Mouse (Mus musculus): ENCODE results near the gene Tnrc18.

The Tnrc18 gene

GRCm38 (mm10) chr5:142778871-142779270, 38.6 kb downstream of the Tnrc18 start:
- no peak for DNase-seq (ENCODE audit: low read depth in 1 of 2, low spot score in 2 of 2)

DNA sequence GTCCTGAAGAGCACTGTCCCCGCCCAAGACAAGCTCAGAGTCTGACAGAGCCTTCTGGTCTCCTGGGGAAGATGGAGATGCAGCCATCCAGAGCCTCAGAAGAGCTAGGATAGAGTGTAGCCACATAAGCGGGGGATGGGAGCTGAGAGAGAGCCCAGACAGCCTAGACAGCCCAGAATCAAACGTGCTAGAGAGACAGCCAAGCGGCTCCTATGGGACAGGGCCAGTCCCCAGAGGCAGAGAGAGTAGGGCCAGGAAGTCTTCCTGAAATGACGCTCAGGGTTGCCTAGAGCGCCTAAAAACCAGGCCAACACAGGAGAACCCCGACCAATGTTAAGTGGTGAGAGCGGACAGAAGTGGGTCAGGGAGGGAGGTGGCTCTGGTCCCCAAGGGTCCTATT, 39.3 kb downstream of the Tnrc18 start:
- no peak for DNase-seq (ENCODE audit: low read depth in 1 of 2, low spot score in 2 of 2)

GRCm38 (mm10) chr5:142776080-142776479, 41.4 kb downstream of the Tnrc18 start:
- no peak for DNase-seq (ENCODE audit: low read depth in 1 of 2, low spot score in 2 of 2)

GRCm38 (mm10) chr5:142774771-142775170, 42.7 kb downstream of the Tnrc18 start:
- no peak for DNase-seq (ENCODE audit: low read depth in 1 of 2, low spot score in 2 of 2)

GRCm38 (mm10) chr5:142771964-142772363, 45.5 kb downstream of the Tnrc18 start:
- DNase-seq (ENCODE audit: low read depth in 1 of 2, low spot score in 2 of 2) = no peak

- no peak for DNase-seq (ENCODE audit: low read depth in 1 of 2, low spot score in 2 of 2)
These were observed 46.4 kb downstream of the Tnrc18 start for GRCm38 (mm10) chr5:142771034-142771433.

DNA sequence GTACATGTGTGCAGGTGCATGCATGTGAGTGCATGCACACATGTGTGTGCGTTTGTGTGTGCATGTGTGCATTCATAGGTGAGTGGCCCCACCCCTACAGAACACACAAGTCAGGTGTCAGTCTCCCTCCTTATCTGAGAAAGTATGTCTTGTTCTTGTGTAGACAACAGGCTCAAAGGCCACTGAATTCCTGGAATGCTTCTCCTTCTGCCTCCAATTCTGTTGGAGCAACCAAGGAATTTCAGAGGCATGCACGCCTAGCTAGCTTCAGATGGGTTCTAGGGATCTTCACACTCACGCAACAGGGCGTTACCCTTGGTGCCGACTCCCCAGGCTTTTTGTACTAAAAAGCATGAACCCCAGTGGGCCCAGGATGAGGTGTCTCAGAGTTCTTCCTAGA, 47.8 kb downstream of the Tnrc18 start:
- no peak for DNase-seq (ENCODE audit: low read depth in 1 of 2, low spot score in 2 of 2)

GRCm38 (mm10) chr5:142768352-142769267, 48.9 kb downstream of the Tnrc18 start:
- DNase-seq (ENCODE audit: low read depth in 1 of 2, low spot score in 2 of 2) = no peak

- DNase-seq (ENCODE audit: low read depth in 1 of 2, low spot score in 2 of 2) = peak; percentile 19 to 33
These were observed 49.5 kb downstream of the Tnrc18 start for GRCm38 (mm10) chr5:142767937-142768336.

- DNase-seq (ENCODE audit: low read depth in 1 of 2, low spot score in 2 of 2) = no peak
These were observed 50.8 kb downstream of the Tnrc18 start for GRCm38 (mm10) chr5:142766708-142767107.

- DNase-seq (ENCODE audit: low read depth in 1 of 2, low spot score in 2 of 2) = no peak
These were observed 52.6 kb downstream of the Tnrc18 start for GRCm38 (mm10) chr5:142764889-142765288.

- no peak for DNase-seq (ENCODE audit: low read depth in 1 of 2, low spot score in 2 of 2)
These were observed 53.2 kb downstream of the Tnrc18 start for GRCm38 (mm10) chr5:142764306-142764705.

DNA sequence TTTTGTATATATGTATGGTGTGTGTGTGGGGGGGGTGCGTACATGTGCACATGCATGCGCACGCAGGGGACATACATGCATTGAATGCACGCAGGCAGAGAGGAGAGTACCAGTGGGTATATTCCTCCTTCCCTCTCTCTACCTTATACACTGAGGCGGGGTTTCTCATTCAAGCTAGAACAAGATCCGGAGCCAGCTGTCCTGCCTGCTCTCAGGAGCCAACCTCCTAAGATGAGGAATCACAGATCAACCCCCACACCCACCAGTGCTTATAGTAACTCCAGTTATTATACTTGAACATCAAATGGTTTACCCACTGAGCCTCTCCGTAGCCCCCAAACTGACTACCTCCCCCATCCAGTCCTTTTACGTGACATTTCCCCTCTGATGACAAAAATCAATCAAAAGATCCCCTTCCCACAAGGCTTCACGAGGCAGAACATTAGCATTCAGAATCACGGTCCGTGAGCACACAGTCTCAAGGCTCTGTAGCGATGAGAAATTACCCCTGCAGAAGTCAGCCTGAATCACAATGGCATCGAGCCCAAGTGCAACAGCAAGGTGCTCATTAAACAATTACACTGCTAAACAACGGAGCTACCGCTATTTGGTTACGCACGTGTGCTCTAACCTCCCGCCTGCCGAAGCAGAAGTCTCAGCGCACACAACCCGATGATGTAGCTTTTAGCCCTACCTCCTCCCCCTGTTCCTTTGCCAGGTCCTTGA, 55.2 kb downstream of the Tnrc18 start:
- DNase-seq (ENCODE audit: low read depth in 1 of 2, low spot score in 2 of 2) = no peak

GRCm38 (mm10) chr5:142761326-142761983, 56.0 kb downstream of the Tnrc18 start:
- DNase-seq (ENCODE audit: low read depth in 1 of 2, low spot score in 2 of 2) = no peak

GRCm38 (mm10) chr5:142759786-142760185, 57.7 kb downstream of the Tnrc18 start:
- DNase-seq (ENCODE audit: low read depth in 1 of 2, low spot score in 2 of 2) = no peak

DNA sequence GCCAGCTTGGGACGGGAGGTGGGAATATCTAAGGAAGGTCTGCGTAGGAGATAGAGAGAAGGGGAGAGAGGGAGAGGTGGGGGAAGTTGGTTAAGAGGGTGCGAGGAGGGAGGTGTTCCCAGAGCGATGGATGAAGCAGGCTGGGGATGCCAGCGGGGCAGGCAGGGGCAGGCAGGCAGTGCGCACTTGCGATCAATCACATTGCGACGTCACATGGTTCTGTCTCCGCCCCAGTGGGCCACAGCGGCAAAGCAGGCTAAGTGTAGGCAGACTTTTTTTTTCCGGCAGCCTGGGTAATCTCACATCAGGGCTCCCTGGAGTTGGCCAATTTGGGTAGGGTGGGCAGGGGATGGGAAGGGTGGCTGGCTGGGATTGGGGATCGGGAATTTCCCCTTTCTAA, 65.2 kb downstream of the Tnrc18 start:
- DNase-seq (ENCODE audit: low read depth in 1 of 2, low spot score in 2 of 2) = no peak

GRCm38 (mm10) chr5:142750173-142750572, 67.3 kb downstream of the Tnrc18 start:
- DNase-seq (ENCODE audit: low read depth in 1 of 2, low spot score in 2 of 2) = no peak

DNA sequence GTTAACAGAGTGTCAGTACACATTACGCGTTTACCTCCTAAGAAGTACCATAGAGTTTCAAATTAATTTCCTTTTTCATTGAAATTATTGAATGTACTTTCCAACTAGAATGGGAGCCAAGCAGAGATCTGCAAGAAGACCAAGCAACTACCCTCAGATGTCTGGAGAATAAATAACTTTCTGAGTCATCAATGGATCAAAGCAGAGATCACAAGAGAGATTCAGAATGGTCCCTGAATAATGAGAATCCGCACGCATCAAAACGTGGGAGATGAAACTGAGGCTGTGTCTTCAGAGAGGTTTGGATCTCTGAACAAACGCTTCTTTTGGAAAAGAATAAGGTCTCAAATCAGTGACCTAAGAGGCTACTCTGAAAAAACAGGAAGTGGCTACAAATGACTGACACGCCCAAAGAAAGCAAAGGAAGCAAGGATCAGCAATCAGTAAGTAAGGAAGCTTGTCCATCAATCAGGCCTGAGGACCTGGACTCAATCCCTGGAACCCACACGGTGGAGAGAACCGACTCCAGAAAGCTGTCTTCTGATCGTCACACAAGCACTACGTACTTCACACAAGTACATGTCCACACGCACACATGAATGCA, 70.3 kb downstream of the Tnrc18 start:
- no peak for DNase-seq (ENCODE audit: low read depth in 1 of 2, low spot score in 2 of 2)

DNA sequence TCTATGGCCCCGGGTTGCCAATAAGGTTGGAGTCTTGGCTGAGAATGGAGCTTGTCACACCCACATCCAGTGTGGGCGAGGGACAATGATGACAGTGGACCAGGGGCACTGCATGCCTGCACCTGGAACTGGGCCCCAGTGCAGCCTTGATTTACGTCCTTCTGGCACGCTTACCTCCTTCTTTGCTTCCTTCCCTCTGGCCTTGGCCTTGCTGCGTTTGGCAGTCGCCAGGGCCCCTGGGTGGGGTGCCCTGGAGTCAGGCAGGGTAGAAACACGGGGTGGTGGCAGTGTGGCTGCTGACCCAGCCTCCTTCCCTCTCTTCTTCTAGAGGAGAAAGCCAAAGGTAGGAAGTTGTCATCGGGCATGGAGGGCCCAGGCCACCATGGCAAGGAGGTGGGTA, 77.5 kb downstream of the Tnrc18 start:
- no peak for DNase-seq (ENCODE audit: low read depth in 1 of 2, low spot score in 2 of 2)

GRCm38 (mm10) chr5:142731916-142732315, 85.5 kb downstream of the Tnrc18 start:
- DNase-seq (ENCODE audit: low read depth in 1 of 2, low spot score in 2 of 2) = no peak

DNA sequence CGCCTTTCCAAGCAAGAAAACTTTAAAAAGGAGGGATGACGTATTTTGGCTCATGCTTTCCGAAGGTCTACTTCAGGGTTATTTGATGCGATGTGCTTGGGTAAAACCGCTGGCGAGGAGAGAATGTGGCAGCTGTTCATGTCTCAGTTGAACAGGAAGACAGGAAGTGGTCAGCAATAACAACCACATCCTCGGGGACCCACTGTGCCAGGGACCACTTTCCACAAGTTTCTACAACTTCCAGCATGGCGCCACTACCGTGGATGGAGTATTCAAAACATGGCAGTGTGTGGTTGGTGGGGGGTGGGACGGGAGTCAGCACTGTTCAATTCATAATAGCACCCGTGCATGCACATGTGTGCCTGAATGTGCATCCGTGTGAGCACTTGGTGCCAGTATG, 87.2 kb downstream of the Tnrc18 start:
- no peak for DNase-seq (ENCODE audit: low read depth in 1 of 2, low spot score in 2 of 2)
